Mouse (Mus musculus): ENCODE measurements around the gene Dnajc17. TPM values are rescaled to one million over a fixed set of nuclear protein-coding genes. Genes with fewer than 3 reads are reported as not detected.

The Dnajc17 gene
- total RNA-seq, 2 experiments from 2014 or later: 16.7 to 17.2 TPM

- peak in 1 of 2 experiments; percentile 39 for DNase-seq (ENCODE audit: low spot score in 2 of 2)
These were observed 5.6 kb downstream of the Dnajc17 start for GRCm38 (mm10) chr2:119202914-119203453.

- DNase-seq (ENCODE audit: low spot score in 2 of 2): no peak
These were observed 9.7 kb downstream of the Dnajc17 start for GRCm38 (mm10) chr2:119198934-119199333.

- DNase-seq (ENCODE audit: low spot score in 2 of 2): no peak
These were observed 10.5 kb downstream of the Dnajc17 start for GRCm38 (mm10) chr2:119198049-119198448.

- no peak for DNase-seq (ENCODE audit: low spot score in 2 of 2)
These were observed 11.1 kb downstream of the Dnajc17 start for GRCm38 (mm10) chr2:119197493-119197892.

GRCm38 (mm10) chr2:119196316-119197108 lies 12.1 kb downstream of the Dnajc17 start:
- no peak for DNase-seq (ENCODE audit: low spot score in 2 of 2)

- DNase-seq (ENCODE audit: low spot score in 2 of 2): no peak
These were observed 14.5 kb downstream of the Dnajc17 start for GRCm38 (mm10) chr2:119194140-119194539.

GRCm38 (mm10) chr2:119190969-119191368 lies 17.6 kb downstream of the Dnajc17 start:
- no peak for DNase-seq (ENCODE audit: low spot score in 2 of 2)

GRCm38 (mm10) chr2:119189029-119189710 lies 19.4 kb downstream of the Dnajc17 start:
- DNase-seq (ENCODE audit: low spot score in 2 of 2): peak; percentile 73 to 84

- no peak for DNase-seq (ENCODE audit: low spot score in 2 of 2)
These were observed 25.7 kb downstream of the Dnajc17 start for GRCm38 (mm10) chr2:119182914-119183313.

- DNase-seq (ENCODE audit: low spot score in 2 of 2): no peak
These were observed 31.1 kb downstream of the Dnajc17 start for GRCm38 (mm10) chr2:119177384-119177939.

- no peak for DNase-seq (ENCODE audit: low spot score in 2 of 2)
These were observed 31.8 kb downstream of the Dnajc17 start for GRCm38 (mm10) chr2:119176761-119177160.

GRCm38 (mm10) chr2:119175614-119176013 lies 33.0 kb downstream of the Dnajc17 start:
- DNase-seq (ENCODE audit: low spot score in 2 of 2): no peak

GRCm38 (mm10) chr2:119174866-119175265 lies 33.7 kb downstream of the Dnajc17 start:
- no peak for DNase-seq (ENCODE audit: low spot score in 2 of 2)

- DNase-seq (ENCODE audit: low spot score in 2 of 2): no peak
These were observed 34.5 kb downstream of the Dnajc17 start, which contains the start of gene Gm14137 for GRCm38 (mm10) chr2:119173991-119174651. Gm14137 (plus strand) TSS chr2:119174509.

GRCm38 (mm10) chr2:119172862-119173576 lies 35.6 kb downstream of the Dnajc17 start:
- DNase-seq (ENCODE audit: low spot score in 2 of 2): peak in 1 of 2 experiments; percentile 60

GRCm38 (mm10) chr2:119172446-119172845 lies 36.1 kb downstream of the Dnajc17 start:
- DNase-seq (ENCODE audit: low spot score in 2 of 2): no peak

- DNase-seq (ENCODE audit: low spot score in 2 of 2): no peak
These were observed 37.0 kb downstream of the Dnajc17 start for GRCm38 (mm10) chr2:119171574-119171973.

- no peak for DNase-seq (ENCODE audit: low spot score in 2 of 2)
These were observed 38.3 kb downstream of the Dnajc17 start for GRCm38 (mm10) chr2:119170282-119170681.

GRCm38 (mm10) chr2:119167866-119168256 lies 40.7 kb downstream of the Dnajc17 start:
- DNase-seq (ENCODE audit: low spot score in 2 of 2): no peak

Data from gastrocnemius, postnatal 4 days (tissue).